Mouse (Mus musculus) subcutaneous adipose tissue, adult 2 months (tissue): ENCODE results near the gene Edn3. TPM values are rescaled to one million over a fixed set of nuclear protein-coding genes. Genes with fewer than 3 reads are reported as not detected.

Experiments
- polyA plus RNA-seq: library from polyadenylated mRNA; depleted of rRNA; stranded (reverse); fragments of >200 nt; gene quantifications from 2 replicates; pipeline ENCODE4 v1.2.3, GENCODE M21; 2012; ENCODE audit warnings: low replicate concordance; rRNA removed

Edn3 gene
- 1.5 TPM in 1 of 2 replicates, not detected in the other for polyA plus RNA-seq

GRCm38 (mm10) chr2:174760479-174761121 lies at the start of gene Edn3:
Gene Edn3 (plus strand): TSS chr2:174760619.

Other genes with a start within 250 kb of the Edn3 start
- 0.09 and 0.28 TPM in 2 replicates for gene Zfp831, start 117.1 kb upstream of the Edn3 start, polyA plus RNA-seq
- gene Gm14444, start 249.6 kb downstream of the Edn3 start, polyA plus RNA-seq: 0.21 TPM in 1 of 2 replicates, not detected in the other